Mouse (Mus musculus) stomach, embryonic 14.5 days (tissue): ENCODE measurements around the gene Slc25a35. TPM values are rescaled to one million over a fixed set of nuclear protein-coding genes. Genes with fewer than 3 reads are reported as not detected.

Experiments
- ATAC-seq: fragments of 200-750 bp; cut with Nextera tagmentation; 2 replicates; pipeline ENCODE4 v1.8.0; 2017; ENCODE audit warnings: low read depth, moderate TSS enrichment; ENCODE audit not compliant: insufficient number of reproducible peaks, insufficient read depth, low FRiP score
- H3K27ac ChIP-seq: fragments of 300-500 bp; sonication (generic); 2 replicates; pipeline ENCODE4 v1.5.1; 2014; ENCODE audit warnings: mild to moderate bottlenecking, low read length, moderate library complexity, mixed read lengths
- H3K27me3 ChIP-seq: fragments of 300-500 bp; sonication (generic); 2 replicates; pipeline ENCODE4 v1.6.1; 2014; ENCODE audit warnings: low read length, control low read depth, mixed read lengths; ENCODE audit not compliant: control insufficient read depth, insufficient read depth
- H3K36me3 ChIP-seq: fragments of 300-500 bp; sonication (generic); 2 replicates; pipeline ENCODE4 v1.6.1; 2014; ENCODE audit warnings: mild to moderate bottlenecking, control low read depth, low read length, moderate library complexity, mixed read lengths; ENCODE audit not compliant: control insufficient read depth, insufficient read depth
- H3K4me1 ChIP-seq: fragments of 300-500 bp; sonication (generic); 2 replicates; pipeline ENCODE4 v1.6.1; 2014; ENCODE audit warnings: low read length, control low read depth, mixed read lengths; ENCODE audit not compliant: control insufficient read depth, insufficient read depth
- H3K4me2 ChIP-seq: fragments of 300-500 bp; sonication (generic); replicated peaks from 2 replicates; pipeline ENCODE4 v1.6.1; 2014; ENCODE audit warnings: low read depth, low read length, control low read depth
- H3K4me3 ChIP-seq: fragments of 300-500 bp; sonication (generic); 2 replicates; pipeline ENCODE4 v1.5.1; 2014; ENCODE audit warnings: low read depth, low read length, control low read depth
- H3K9ac ChIP-seq: fragments of 300-500 bp; sonication (generic); replicated peaks from 2 replicates; pipeline ENCODE4 v1.6.1; 2014; ENCODE audit warnings: low read depth, mild to moderate bottlenecking, control low read depth, low read length, moderate library complexity, mixed read lengths
- H3K9me3 ChIP-seq: fragments of 300-500 bp; sonication (generic); 2 replicates; pipeline ENCODE4 v1.6.1; 2016; ENCODE audit warnings: low read depth, low read length, control low read depth; ENCODE audit not compliant: control insufficient read depth
- WGBS: fragments of 180-500 bp; shearing (Covaris S2); extraction: QIAGEN DNeasy Blood & Tissue Kit; methylation state at CpG from one replicate; pipeline ENCODE4 v1.1.7; 2014; 5-methylcytosine and 5-hydroxymethylcytosine counted together
- polyA plus RNA-seq: library from polyadenylated mRNA; unstranded; fragments of >200 nt; fragmentation: Nextera tagmentation; extraction: Ambion mirVana; gene quantifications from 2 replicates; pipeline ENCODE4 v1.2.1, GENCODE M21; 2014

Gene Slc25a35
- polyA plus RNA-seq, 1 experiment from 2014 or later: 4.1 TPM

- H3K9ac ChIP-seq: no peak overlapping the region
- peak; percentile 84 for ATAC-seq
- H3K9me3 ChIP-seq: no peaks in the 10 kb centered on the region
- H3K4me3 ChIP-seq: no peak overlapping the region
- H3K27me3 ChIP-seq: no peaks in the 10 kb centered on the region
- WGBS: 45% methylated on average over 5 of the region's 5 CpGs
- H3K36me3 ChIP-seq: no peaks in the 10 kb centered on the region
- H3K4me2 ChIP-seq: no peak overlapping the region
- H3K27ac ChIP-seq: peak overlapping the region; percentile 52; the same call in 1 of the 2 replicates
- no peaks in the 10 kb centered on the region for H3K4me1 ChIP-seq
These were observed 11.4 kb downstream of the Slc25a35 start for GRCm38 (mm10) chr11:68979320-68979733.

DNA sequence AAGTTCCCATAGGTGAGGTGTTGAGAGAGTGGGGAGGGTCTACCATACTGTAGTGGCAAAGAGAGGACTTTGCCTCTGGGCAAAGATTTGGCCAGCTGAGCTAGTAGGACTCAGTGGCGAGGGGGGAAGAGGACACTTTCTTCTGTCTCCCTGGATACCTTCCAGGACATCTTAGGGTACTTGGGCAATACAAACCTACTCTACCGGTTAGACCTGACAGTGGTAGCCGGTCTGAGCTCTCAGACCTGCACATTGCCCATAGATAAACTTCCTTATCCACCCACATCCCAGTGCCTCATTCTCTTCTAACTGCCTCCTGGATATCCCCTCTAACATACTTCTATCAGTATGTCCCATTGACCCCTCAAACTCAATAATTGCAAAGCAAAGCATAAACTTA, 13.0 kb downstream of the Slc25a35 start:
- no peak overlapping the region for H3K4me3 ChIP-seq
- H3K27ac ChIP-seq: no peak overlapping the region
- no peaks in the 10 kb centered on the region for H3K4me1 ChIP-seq
- no peaks in the 10 kb centered on the region for H3K27me3 ChIP-seq
- 65% methylated on average over 3 of the region's 3 CpGs for WGBS
- H3K9me3 ChIP-seq: no peaks in the 10 kb centered on the region
- H3K4me2 ChIP-seq: no peak overlapping the region
- no peak overlapping the region for H3K9ac ChIP-seq
- no peaks in the 10 kb centered on the region for H3K36me3 ChIP-seq
- no peak for ATAC-seq

GRCm38 (mm10) chr11:68982639-68983369, 14.9 kb downstream of the Slc25a35 start:
- no peak; the same call in 1 of the 2 replicates for ATAC-seq
- no peak overlapping the region for H3K9ac ChIP-seq
- WGBS: 23% methylated on average over 4 of the region's 4 CpGs
- H3K4me2 ChIP-seq: no peak overlapping the region
- no peaks in the 10 kb centered on the region for H3K9me3 ChIP-seq
- no peak overlapping the region for H3K4me3 ChIP-seq
- H3K36me3 ChIP-seq: peaks cover 7% of the 10 kb centered on the region; the same call in 1 of the 2 replicates
- H3K27me3 ChIP-seq: no peaks in the 10 kb centered on the region
- no peak overlapping the region for H3K27ac ChIP-seq
- no peaks in the 10 kb centered on the region for H3K4me1 ChIP-seq

DNA sequence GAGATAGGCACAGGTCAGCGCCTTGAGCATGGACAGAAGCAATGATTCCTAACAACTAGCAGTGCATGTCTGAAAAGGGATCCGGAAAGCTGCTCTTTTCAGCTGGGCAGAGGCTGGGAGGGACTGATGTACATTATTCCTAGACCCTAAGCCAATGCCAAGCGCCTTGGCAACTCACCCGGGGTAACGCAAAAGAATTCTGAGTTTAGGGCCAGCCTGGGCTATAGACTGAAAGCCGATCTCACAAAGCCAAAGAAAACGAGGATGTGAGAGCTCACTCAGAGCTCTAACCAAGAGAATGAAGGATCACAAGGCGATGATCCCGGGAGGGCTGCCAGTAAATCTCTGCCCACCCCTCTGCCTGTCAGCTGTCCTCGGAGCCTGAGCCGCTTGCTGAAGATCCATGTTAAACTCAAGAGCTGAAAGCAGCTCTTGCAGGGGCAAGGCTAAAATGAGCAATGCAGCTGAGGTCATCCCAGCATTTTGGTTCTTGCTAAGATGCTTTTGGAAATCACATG, 19.5 kb downstream of the Slc25a35 start:
- 92% methylated on average over 11 of the region's 11 CpGs for WGBS
- no peaks in the 10 kb centered on the region for H3K27me3 ChIP-seq
- no peak overlapping the region for H3K4me3 ChIP-seq
- no peak for ATAC-seq
- no peak overlapping the region for H3K9ac ChIP-seq
- no peaks in the 10 kb centered on the region for H3K4me1 ChIP-seq
- no peak overlapping the region for H3K4me2 ChIP-seq
- no peak overlapping the region for H3K27ac ChIP-seq
- peaks cover 42% of the 10 kb centered on the region; the same call in 1 of the 2 replicates for H3K36me3 ChIP-seq
- no peaks in the 10 kb centered on the region for H3K9me3 ChIP-seq

DNA sequence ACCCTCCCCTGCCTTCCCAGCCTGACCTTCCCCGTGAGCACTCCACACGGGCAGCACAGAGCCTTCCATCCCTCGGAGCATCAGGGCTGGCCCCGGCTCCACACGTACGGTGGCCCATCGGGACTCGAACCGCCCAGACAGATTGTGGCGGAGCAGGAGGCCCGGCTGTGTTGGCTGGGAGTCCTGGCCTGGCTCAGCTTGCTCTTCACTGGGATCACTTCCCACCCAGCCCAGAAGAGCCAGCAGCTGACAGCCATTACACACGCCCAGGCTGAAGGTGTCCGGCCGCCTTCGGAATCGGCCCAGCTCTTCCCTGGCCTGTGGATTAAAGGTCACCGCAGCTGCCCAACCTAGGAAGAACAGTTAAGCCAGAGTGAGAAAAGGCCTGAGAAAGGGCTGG, 20.4 kb downstream of the Slc25a35 start:
- Histone ChIP-seq H3K4me1 (no peaks in the 10 kb centered on the region), H3K9ac (no peak overlapping the region), H3K27me3 (no peaks in the 10 kb centered on the region), H3K27ac (no peak overlapping the region), H3K4me2 (no peak overlapping the region), H3K36me3 (peaks cover 46% of the 10 kb centered on the region), H3K9me3 (no peaks in the 10 kb centered on the region), H3K4me3 (no peak overlapping the region)
- ATAC-seq: no peak
- 96% methylated on average over 17 of the region's 17 CpGs for WGBS

- H3K4me1 ChIP-seq: no peaks in the 10 kb centered on the region
- no peak overlapping the region for H3K4me2 ChIP-seq
- no peak for ATAC-seq
- no peak overlapping the region for H3K4me3 ChIP-seq
- peaks cover 72% of the 10 kb centered on the region for H3K36me3 ChIP-seq
- no peaks in the 10 kb centered on the region for H3K9me3 ChIP-seq
- H3K27ac ChIP-seq: no peak overlapping the region
- H3K27me3 ChIP-seq: no peaks in the 10 kb centered on the region
- H3K9ac ChIP-seq: no peak overlapping the region
- WGBS: 88% methylated on average over 7 of the region's 7 CpGs
These were observed 25.2 kb downstream of the Slc25a35 start for GRCm38 (mm10) chr11:68993122-68993521.

DNA sequence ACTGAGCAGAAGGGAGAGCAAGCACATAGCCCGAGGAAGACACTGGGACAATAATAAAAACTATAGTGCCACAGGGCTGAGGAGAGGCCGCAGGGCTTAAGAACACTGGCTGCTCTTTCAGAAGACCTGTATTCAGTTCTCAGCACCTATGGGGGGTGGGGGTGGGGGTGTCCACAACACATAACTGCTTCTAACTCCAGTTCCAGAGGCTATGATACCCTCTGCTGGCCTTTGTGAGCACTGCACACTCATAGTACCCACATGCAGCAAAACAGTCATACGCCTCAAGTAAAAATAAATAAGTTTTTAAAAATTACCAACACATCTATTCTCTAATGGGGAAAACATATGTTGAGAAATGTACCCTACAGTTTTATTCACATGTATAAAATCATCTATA, 26.4 kb downstream of the Slc25a35 start:
- H3K4me1 ChIP-seq: no peaks in the 10 kb centered on the region
- peaks cover 66% of the 10 kb centered on the region for H3K36me3 ChIP-seq
- no peak overlapping the region for H3K4me3 ChIP-seq
- 93% methylated on average over 3 of the region's 3 CpGs for WGBS
- no peaks in the 10 kb centered on the region for H3K9me3 ChIP-seq
- H3K27ac ChIP-seq: no peak overlapping the region
- H3K9ac ChIP-seq: no peak overlapping the region
- ATAC-seq: no peak
- H3K4me2 ChIP-seq: no peak overlapping the region
- no peaks in the 10 kb centered on the region for H3K27me3 ChIP-seq

GRCm38 (mm10) chr11:68997080-68997479, 29.1 kb downstream of the Slc25a35 start:
- H3K9me3 ChIP-seq: no peaks in the 10 kb centered on the region
- H3K4me1 ChIP-seq: no peaks in the 10 kb centered on the region
- H3K9ac ChIP-seq: no peak overlapping the region
- H3K4me2 ChIP-seq: no peak overlapping the region
- H3K36me3 ChIP-seq: peaks cover 65% of the 10 kb centered on the region
- 95% methylated on average over 4 of the region's 4 CpGs for WGBS
- ATAC-seq: no peak
- H3K27ac ChIP-seq: no peak overlapping the region
- H3K4me3 ChIP-seq: no peak overlapping the region
- H3K27me3 ChIP-seq: no peaks in the 10 kb centered on the region
